Mouse (Mus musculus) WW6 (cell line): ENCODE measurements around the gene Anapc1.
A peak's percentile ranks its signal among the peaks of the same experiment; 100 is the strongest.
"Not testable (repeated sequence)": the region's sequence is repeated elsewhere in the genome, so short reads cannot be mapped to it uniquely, and the experiment has no call there.

Source experiments
- DNase-seq: peaks from one replicate; pipeline ENCODE4 v3.0.0-alpha.2; 2013; ENCODE audit warnings: low read depth, low spot score

Gene Anapc1

DNA sequence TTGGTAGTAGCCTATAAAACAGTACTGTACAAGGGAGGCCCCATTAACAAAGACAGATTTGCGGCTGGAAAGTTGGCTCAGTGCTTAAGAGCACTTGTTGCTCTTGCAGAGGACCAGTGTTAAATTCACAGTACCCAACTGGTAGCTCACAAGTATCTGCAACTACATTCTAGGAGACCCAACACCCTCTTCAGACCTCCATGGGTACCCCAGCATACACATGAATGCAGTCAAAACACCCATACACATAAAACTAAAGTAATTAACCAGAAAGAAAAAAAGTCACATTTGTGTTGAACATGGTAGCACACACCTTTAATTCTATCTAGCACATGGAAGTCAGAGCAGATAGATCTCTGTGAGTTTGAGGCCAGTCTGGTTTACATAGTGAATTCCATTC lies 9.9 kb upstream of the Anapc1 start:
- no peak for DNase-seq

DNA sequence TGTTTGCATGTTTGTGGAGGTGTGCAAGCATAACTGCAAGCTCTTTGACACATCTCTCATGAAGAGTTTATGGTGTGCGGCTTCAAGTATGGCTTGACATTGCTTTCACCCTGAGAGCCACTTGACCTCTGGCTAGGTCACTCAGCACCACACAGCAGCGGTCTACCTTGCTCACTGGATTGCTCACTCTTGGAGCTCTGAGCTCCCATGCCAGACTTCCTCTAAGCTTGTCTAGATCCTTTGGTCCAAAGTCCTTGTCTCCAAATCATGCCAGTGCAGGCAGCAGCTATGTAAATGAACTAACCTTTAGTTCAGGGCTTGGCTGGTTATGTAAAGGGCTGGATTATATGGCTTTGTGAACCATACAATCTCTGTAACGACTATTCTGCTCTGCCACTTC lies 9.2 kb upstream of the Anapc1 start:
- DNase-seq, result no peak

DNA sequence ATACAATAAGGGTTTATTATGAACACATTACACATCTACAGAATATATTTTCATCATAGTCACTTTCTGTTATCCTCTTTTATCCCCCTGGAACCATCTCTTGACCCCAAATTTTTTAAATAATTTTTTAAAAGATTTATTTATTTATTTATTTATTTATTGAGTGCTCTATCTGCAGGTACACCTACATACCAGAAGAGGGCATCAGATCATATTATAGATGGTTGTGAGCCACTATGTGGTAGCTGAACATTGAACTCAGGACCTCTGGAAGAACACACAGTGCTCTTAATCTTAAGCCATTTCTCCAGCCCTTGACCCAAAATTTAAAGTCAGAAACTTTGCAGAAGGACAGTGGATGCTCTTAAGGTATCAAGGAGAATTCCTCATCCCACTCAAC lies 7.4 kb upstream of the Anapc1 start:
- no peak for DNase-seq

DNA sequence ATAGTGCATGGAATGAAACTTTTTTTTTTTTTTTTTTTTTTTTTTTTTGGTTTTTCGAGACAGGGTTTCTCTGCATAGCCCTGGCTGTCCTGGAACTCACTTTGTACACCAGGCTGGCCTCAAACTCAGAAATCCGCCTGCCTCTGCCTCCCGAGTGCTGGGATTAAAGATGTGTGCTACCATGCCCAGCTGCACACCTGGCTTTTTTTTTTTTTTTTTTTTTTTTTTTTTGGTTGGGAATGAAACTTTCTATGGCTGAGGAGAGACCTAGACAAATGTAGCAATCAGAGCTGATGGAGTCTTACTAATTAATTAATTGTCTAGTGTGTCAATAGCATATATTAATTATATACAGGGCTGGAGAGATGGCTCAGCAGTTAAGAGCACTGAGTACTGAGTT lies 6.6 kb upstream of the Anapc1 start:
- DNase-seq, result not testable (repeated sequence)

DNA sequence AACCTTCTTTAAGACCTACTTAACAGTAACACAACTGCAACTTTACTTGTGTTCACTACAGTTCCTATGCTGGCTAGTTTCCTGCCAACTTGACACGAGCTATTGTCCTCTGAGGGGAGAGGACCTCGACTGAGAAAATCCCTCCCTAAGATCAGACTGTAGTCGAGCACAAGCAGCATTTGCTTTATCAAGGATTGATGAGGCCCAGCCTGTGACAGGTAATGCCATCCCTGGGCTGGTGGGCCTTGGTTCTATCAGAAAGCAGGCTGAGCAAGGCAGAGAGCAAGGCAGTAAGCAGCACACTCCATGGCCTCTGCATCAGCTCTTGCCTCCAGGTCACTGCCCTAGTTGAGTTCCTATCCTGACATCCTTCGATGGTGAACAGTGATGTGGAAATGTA lies 6.0 kb upstream of the Anapc1 start:
- no peak for DNase-seq

DNA sequence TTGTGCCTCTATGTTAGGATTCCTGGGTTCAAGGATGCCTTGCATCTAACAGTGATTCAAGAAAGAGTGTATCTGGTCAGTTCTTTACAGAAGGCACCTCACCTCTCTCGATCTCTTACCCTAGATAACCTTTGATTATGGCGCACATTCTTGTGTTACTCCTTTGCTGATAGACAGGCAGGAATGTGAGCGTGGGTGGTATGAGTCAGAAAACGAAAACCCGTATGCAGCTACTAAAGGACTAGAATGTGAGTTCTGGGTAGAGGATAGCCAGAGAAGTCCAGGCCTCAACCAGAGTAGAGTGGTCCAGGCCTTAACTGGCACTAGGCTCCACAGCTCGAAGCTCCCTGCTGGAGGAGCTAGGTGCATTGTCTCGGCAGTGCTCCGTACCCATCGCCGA lies 5.6 kb upstream of the Anapc1 start:
- DNase-seq, result no peak

DNA sequence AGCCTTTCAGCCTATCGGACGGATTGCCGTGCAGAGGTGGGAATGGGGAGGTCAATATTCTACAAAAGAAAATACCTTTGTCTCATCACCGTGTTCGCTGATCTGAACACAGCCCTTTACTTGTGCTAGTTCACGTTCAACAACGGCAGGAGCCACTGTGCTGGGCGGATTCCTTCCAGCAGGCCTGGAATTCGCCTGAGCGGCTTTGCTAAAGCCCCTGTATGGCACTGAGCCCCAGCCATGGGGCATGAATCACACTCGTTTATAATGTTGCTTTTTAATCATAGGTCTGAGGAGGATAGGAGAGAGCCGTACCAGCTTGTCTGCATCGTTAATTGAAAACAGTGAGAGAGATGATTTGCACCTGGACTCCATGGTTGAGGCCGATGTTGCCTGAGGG lies 5.1 kb upstream of the Anapc1 start:
- no peak for DNase-seq

DNA sequence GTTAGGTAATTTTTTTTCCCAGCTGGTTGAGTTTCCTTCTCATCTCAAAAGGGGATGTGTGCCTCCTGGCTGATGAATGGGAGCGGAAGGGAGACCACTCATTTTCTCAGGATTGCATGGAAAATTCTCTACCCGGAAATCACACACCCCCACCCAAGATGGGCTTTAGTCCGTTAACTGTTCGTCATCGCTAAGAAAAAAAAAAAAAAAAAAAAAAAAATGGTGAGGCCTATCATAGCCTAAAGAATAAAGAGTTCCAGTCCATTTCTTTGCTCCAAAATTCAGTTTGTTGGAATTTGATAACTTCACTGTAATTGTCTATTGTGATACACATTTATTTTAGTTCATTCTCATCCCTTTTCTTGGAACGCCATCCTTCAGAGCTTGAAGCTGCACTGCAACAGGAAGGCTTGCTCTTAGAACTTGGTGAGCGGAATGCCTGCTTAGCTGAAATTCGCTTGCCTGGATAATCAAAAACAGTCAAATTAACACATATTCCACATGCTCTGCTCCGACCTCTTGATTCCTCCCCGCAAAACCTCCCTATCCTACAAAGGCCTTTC lies 448 bp upstream of the Anapc1 start:
- no peak for DNase-seq

DNA sequence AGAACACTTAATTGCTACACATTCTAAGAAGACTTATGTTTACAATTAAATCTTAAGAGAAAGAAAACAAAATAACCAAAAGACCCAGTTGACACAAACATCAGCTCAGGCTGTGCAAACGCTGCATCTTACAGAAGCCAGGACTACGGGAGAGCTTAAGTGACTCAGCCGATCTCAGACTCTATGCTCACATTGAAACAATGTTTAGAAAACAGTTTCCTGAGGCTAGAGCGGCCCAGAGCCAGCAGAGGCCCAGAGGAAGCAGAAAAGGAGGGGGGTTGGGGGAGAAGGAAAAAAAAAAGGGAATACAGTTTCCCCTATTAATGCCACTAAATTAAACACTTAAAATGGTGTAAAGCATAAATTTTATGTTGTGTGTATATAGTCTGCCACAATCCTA lies 6.5 kb downstream of the Anapc1 start:
- no peak for DNase-seq

DNA sequence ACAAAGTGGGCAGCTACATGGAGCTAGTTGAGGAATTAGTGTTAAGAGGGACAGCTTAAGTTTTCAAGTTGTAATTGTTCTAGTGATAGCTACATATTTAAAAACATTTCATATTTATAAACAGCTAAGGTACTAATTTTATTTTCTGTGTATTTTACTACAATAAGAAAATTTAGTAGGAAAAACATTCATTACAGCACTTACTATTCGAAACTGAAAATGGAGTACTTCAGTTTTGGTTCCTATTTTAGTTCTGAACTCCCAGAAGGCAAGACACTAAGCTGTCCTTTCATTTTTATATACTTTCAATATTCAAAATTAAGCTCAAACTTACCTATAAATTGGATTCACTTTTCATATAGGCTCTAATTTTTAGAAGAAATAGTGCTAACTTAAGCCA lies 66.6 kb downstream of the Anapc1 start:
- no peak for DNase-seq

DNA sequence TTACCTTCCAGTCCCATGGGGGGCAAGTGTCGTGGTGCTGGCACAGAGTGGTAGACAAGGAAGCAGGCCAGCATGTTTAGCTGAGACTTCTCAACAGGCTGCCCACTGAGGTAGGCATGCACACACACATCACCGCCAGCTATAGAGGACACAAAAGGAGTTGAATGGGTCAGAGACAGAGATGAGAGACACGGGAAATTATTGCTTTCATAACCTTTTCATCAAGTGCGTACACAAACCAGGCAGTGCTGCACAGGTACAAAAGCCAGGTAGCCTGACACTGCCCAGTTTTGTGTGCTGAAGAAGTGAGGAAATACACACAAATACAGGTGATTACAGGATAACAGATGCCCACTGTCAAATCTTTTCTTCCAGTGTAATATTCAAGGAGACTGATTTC lies 71.8 kb downstream of the Anapc1 start:
- DNase-seq, result no peak

DNA sequence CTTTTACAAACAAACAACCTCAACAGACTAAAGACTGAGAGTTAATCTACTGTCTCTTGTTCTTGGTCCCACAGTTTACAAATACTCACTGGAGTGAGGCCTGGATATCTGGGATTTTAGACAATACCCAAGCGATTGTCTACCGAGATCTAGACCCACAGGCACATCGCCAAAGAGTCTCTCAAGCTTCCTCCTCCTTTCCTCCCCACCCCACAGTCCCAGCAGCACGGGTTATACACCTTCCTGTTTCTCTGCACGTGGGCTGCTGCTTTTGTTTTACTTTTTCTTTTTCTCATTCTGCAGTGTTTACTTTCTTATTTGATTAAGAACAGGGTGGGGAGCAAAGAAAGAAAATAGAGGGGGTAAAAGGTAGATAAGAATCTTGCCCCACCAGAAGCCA lies 73.8 kb downstream of the Anapc1 start:
- DNase-seq, result no peak

DNA sequence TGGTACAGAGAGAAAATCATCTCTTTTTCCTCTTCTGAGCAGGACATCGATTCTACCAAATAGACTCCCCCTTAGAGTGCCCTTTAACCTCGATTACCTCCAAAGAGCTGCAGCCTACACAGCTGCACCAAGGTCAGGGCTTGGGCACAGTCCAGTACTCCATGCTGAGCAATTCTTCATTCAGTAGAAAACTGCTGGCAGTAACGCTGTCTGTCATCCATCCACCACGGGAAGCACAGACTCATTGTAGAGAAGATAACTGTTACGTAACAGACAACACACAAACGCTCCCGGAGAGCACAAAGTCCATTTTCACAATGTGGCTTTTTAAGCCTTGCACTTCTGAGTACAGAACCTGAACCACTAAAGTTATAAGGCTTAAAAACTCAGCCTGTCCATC lies 74.9 kb downstream of the Anapc1 start:
- DNase-seq, result no peak

DNA sequence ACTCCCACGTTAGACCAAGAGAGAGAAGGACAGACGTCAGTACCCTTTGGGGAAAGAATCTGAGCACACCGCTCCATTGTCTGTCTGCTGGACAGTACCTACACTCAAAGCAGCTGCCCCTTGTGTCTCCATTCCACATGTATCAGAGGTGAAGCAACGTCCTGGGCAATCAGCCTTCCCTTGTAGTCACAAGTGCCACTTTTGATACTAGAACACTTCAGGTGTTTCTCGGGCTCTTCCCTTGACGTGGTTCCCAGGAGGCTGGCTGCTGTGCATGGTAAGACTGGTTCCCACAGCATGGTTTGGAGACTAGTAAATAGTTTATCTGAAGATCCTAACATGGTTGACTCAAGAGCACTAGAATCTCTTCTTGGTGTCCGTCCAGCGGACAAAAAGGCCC lies 76.0 kb downstream of the Anapc1 start:
- DNase-seq, result no peak

DNA sequence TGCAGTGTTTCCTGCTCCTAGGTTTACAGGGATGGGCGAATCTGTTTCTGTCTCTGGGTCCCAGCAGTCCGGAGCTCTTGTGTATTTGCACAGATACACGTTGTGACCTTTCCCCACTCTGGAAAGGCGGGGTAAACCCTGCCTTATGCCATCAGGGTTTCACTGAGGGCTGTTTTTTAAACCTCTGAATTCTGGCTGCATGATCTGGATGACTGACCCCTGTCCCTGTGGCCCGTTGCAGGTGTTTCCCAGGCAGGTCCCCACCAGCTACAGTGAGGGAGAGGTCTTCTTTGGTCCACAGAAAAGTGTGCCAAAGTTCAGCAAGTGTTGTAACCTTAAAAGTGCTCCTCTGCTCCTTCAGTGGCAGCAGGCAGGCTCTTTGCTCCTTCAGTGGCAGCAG lies 77.9 kb downstream of the Anapc1 start:
- DNase-seq, result no peak

DNA sequence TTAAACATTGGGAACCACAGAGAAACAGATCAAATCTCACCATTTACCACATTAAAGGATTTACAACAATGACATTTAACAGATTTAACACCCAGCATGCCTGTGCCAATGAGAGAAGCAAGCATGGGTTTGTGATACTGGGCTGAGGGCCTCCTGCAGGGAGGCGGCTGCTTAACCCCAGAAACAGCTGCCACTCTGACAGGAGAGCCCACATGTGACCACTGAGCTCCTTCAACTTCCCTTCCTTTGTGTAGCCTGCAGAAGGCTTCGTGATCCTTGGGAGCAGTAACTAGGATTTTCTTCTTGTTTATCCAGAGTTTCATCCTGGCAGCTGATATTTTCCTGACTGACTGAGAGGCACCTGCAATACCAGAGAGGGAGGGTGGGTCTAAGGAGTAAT lies 85.7 kb downstream of the Anapc1 start:
- DNase-seq, result no peak

DNA sequence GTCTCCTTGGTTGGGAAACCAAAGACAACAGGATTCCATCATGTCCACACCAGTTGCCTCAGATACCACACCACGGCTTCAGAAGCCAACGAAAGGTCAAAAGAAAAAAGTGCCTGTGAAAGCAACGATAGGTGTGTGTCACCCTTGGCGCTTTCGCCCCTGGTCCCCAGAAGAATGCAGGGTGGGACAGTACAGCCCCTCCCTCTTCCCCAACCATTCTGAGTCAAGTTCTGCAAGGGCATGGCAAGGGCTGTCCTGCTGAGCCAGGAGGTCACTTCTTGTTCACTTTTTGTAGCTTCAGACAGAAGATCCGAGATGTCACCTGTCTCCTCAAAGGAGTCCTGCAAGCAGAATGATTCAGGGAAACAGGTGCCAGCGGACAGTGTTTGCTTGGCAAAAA lies 94.9 kb downstream of the Anapc1 start:
- DNase-seq, result no peak

DNA sequence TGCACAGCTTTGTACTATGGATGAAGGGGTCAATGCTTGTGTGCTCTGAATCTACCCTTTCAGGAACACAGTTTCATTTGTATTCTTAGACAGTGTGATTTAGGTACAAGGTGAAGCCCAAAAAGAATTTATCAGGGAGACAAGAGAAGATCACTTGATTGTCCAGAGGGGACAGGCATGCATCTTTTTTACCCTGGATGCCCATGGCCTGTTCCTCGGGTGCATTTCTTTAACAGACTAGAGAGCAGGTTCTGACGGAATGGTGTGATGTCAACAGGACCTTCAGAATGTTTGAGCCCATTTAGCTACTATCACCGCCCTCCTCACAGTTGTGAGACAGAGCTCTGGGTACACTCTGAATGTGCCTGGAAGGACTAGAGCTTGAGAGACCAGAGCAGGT lies 96.3 kb downstream of the Anapc1 start, which contains the start of gene Spdye4c:
Gene Spdye4c, plus strand, starts transcription at position 301 of the 400 bp plus-strand sequence.
- DNase-seq, result no peak

DNA sequence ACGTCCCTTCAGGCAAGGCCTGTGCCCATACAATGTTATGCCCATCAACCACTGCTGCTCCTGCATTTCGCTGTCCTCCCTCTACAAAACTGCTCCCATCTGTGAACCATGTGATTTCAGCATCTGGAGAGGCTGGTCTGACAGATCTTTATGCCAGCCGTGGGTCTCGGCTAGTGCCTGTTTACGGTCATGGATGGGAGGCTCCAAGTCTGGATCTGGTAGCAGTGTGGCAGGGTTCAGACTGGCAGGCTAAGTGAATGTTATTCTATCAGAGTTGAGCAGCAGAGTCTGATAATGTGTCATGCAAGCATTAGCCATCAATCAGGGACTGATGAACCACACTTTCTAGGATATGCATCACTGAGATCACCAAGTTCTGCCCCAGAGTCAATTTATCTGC lies 104.3 kb downstream of the Anapc1 start:
- no peak for DNase-seq

DNA sequence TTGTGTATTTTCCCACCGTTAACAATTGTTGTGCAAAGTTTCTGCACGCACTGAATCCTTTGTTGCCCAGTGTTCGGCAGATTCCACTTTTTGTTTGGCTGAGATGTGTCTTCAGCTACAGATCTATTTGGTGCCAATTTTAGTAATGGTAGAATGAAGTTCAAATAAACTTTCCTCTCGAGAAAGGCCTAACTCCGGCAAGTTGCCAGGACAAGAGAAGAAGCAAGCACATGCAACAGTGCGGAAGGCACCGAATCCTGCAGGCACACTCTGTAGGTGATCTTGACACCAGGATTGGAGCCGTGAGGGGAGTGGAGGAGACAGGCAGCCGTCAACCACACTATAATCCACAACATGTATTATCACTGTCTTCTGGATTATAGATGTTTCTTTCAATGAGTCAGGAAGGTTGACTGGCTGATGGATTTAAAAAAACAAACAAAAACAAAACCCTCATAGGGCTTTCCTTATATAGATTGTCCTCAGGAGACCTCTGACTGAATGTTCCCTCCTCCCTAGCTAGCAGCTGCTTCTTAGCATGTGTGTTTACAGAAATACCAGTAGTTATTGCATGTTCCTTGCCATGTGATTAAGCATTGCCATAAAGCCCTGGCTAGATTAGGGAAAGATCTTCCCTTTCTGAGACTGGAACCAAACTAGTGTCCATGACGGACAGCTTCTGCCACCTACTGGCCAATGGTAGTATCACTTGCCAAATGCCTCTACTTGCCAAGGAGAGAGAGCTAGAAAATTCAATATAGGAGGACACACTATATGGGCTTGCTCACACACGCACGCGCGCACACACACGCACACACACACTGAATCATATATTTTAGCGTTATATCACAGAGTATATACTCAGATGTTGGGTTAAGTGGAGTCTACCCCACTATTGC lies 114.2 kb downstream of the Anapc1 start:
- peak; percentile 45 for DNase-seq

DNA sequence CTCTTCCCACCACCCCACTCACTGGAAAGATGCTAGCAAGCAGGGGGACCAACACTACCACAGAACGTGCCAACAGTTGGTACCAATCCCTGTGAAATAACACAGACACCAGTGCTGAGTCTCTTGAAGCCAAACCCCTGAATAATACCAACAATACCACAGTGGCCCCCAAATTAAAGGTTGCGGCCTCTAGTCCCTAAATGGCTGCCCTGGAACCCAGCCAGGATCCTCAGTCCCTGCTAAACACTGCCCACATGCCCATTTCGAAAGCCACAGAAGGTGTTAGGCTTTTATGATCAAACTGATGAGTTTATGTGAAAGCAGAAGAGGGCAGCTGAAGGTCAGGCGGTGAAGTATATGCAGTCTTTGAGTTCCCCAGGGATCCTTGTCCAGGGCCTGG lies 116.2 kb downstream of the Anapc1 start:
- DNase-seq, result no peak

DNA sequence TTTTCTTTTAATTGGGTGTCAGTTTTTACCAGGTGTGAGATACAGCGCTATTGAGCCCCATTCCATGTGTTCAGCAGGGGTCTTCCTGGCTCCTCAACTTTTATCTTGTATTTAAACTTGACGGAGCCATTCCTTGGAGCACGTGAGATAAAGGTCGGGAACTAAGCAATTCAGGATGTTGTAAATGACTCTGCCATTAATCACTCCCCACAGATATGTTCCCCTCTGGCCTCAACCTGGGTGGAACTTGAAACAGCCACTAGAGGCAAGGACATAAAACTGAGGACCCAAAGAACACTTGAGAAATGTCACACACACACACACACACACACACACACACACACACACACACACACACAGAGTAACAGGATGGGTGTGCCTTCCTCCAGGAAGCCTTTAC lies 118.7 kb downstream of the Anapc1 start:
- no peak for DNase-seq

DNA sequence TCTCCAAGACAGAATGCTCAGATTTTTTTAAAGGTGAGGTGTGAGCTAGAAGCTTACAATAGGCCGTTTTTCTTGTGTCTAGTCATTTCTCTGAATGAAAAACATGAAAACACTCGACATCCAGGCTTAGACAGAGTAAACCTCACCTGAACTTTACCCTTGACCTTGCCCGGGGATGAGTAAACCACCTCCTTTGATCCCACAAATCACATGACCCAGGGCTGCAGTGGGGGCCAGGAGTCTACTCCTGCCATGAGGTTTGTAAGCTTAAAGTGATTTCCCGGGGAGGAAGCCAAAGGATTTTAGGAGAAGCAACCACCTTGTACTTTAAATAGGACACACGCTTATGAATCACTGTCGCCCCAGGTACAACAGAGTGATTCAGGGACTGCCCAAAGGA lies 119.2 kb downstream of the Anapc1 start:
- DNase-seq, result no peak
